28 mouse cellular contexts compared by ENCODE assay signal in genomic region chr11:25171048-25171447, GRCm38 (mm10).
"Had no signal": no experiment of that assay in that cellular context is flagged by ENCODE, and none has a peak within 500 bp of the region (broad histone marks: within the 10 kb centered on the region; RNA-seq: fewer than 3 reads in every experiment).

No protein-coding gene starts in this region.

- H3K27me3 ChIP-seq: heart, embryonic 12.5 days; hindbrain, embryonic 12.5 days; intestine, embryonic 15.5 days; limb, embryonic 12.5 days; liver, embryonic 13.5 days; liver, embryonic 15.5 days had no signal

- H3K9ac ChIP-seq: heart, embryonic 12.5 days; hindbrain, embryonic 12.5 days; hindbrain, embryonic 14.5 days; intestine, embryonic 15.5 days; limb, embryonic 12.5 days; liver, embryonic 13.5 days; liver, embryonic 15.5 days had no signal

- H3K4me1 ChIP-seq: heart, embryonic 10.5 days; heart, embryonic 12.5 days; hindbrain, embryonic 10.5 days; hindbrain, embryonic 12.5 days; intestine, embryonic 15.5 days; limb, embryonic 10.5 days; limb, embryonic 12.5 days; liver, embryonic 13.5 days; liver, embryonic 15.5 days had no signal

- ATAC-seq: hindbrain, embryonic 16.5 days; inflammation-experienced regulatory T-cells, adult 6 months; intestine, embryonic 15.5 days; intestine, postnatal 0 days had no signal

- H3K27ac ChIP-seq: gastrocnemius, adult 2 months; heart, embryonic 10.5 days; hindbrain, embryonic 10.5 days; hindbrain, embryonic 12.5 days; hindbrain, embryonic 14.5 days; intestine, embryonic 15.5 days; layer of hippocampus, adult 2 months; left cerebral cortex, adult 2 months; limb, embryonic 10.5 days; limb, embryonic 12.5 days; liver, embryonic 13.5 days; liver, embryonic 15.5 days had no signal

- H3K9me3 ChIP-seq: heart, embryonic 10.5 days; heart, embryonic 12.5 days; hindbrain, embryonic 10.5 days; hindbrain, embryonic 12.5 days; intestine, embryonic 15.5 days; limb, embryonic 10.5 days; limb, embryonic 12.5 days; liver, embryonic 13.5 days; liver, embryonic 15.5 days had no signal

- H3K36me3 ChIP-seq: heart, embryonic 10.5 days; heart, embryonic 12.5 days; hindbrain, embryonic 10.5 days; hindbrain, embryonic 12.5 days; intestine, embryonic 15.5 days; limb, embryonic 10.5 days; limb, embryonic 12.5 days; liver, embryonic 13.5 days; liver, embryonic 15.5 days had no signal

- H3K4me3 ChIP-seq: gastrocnemius, adult 2 months; heart, embryonic 10.5 days; heart, embryonic 12.5 days; hindbrain, embryonic 10.5 days; hindbrain, embryonic 12.5 days; intestine, embryonic 15.5 days; layer of hippocampus, adult 2 months; left cerebral cortex, adult 2 months; limb, embryonic 10.5 days; limb, embryonic 12.5 days; liver, embryonic 13.5 days; liver, embryonic 15.5 days had no signal

- DNase-seq: gastrocnemius, adult 2 months; gastrocnemius, postnatal 10 days; gastrocnemius, postnatal 25 days; heart, adult 18-20 months; heart, postnatal 10 days; heart, postnatal 4 days; kidney, adult 18-20 months; kidney, adult 8-10 months; kidney, postnatal 10 days; kidney, postnatal 25 days; kidney, postnatal 4 days; liver; liver, embryonic 13.5 days had no signal

- H3K4me2 ChIP-seq: heart, embryonic 12.5 days; hindbrain, embryonic 12.5 days; hindbrain, embryonic 14.5 days; intestine, embryonic 15.5 days; limb, embryonic 12.5 days; liver, embryonic 11.5 days; liver, embryonic 13.5 days; liver, embryonic 15.5 days had no signal
